Mouse (Mus musculus): ENCODE results near the gene Tmc2. TPM values are rescaled to one million over a fixed set of nuclear protein-coding genes. Genes with fewer than 3 reads are reported as not detected.

Tmc2 gene
- polyA plus RNA-seq, 1 experiment = not detected

GRCm38 (mm10) chr2:130207996-130208395 lies 13.0 kb downstream of the Tmc2 start:
- Histone ChIP-seq H3K27ac (ENCODE audit: insufficient read depth, low read depth, low read length) (no peak overlapping the region), H3K4me1 (ENCODE audit: control insufficient read depth, insufficient read depth, low read length) (no peaks in the 10 kb centered on the region), H3K4me3 (ENCODE audit: insufficient read depth, low read depth, low read length) (no peak overlapping the region)
- WGBS = 86% methylated on average over 3 of the region's 3 CpGs
- TF ChIP-seq CTCF (IDR thresholded peaks at IDR 0.05; ENCODE audit: insufficient read depth, low read depth, low read length) (no peak), POLR2A (IDR thresholded peaks at IDR 0.05; ENCODE audit: insufficient read depth, low read depth, low read length) (no peak)

DNA sequence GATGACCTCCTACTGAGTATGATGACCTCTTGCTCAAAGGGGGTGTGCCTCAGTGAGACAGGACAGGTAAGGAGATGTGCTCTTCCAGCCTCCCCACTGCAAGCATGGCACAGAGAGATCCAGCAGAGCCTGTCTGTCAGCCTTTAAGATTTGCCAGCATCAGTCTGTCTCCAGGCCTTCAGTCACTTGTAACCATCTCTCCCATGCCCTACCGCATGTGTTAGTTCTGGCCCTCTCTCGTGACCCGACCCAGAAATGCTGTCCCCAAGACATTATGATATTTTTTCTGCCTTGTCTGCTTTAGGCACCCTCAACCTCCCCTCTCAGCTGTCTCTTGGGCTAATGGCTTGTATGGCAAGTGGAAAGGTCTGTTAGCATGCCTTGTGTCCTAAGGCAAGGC lies 14.6 kb downstream of the Tmc2 start:
- Histone ChIP-seq H3K4me1 (ENCODE audit: control insufficient read depth, insufficient read depth, low read length) (no peaks in the 10 kb centered on the region), H3K4me3 (ENCODE audit: insufficient read depth, low read depth, low read length) (no peak overlapping the region), H3K27ac (ENCODE audit: insufficient read depth, low read depth, low read length) (no peak overlapping the region)
- TF ChIP-seq POLR2A (IDR thresholded peaks at IDR 0.05; ENCODE audit: insufficient read depth, low read depth, low read length) = no peak
- no peak for TF ChIP-seq CTCF (IDR thresholded peaks at IDR 0.05; ENCODE audit: insufficient read depth, low read depth, low read length)
- 97% methylated on average over 3 of the region's 3 CpGs for WGBS

DNA sequence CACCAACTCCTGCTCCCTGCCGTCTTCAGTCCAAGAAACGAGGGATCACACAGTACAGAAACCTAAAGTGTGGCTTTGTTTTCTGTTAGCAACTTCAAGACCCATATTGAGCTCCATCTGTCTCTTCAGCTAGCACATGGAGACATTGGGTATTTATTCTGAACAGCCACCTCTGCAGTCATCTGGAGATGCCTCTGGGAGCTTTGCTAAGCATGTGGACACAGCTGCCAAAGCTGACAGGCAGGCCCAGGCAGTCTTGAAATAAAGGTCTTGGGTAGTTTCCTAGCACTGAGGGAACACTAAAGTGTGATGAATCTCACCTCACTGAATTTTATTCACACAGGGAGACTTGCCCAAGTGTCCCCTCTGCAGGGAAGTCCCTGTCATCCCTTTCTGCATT lies 16.6 kb downstream of the Tmc2 start:
- Histone ChIP-seq H3K4me3 (ENCODE audit: insufficient read depth, low read depth, low read length) (no peak overlapping the region), H3K4me1 (ENCODE audit: control insufficient read depth, insufficient read depth, low read length) (no peaks in the 10 kb centered on the region), H3K27ac (ENCODE audit: insufficient read depth, low read depth, low read length) (no peak overlapping the region)
- TF ChIP-seq CTCF (IDR thresholded peaks at IDR 0.05; ENCODE audit: insufficient read depth, low read depth, low read length) (no peak), POLR2A (IDR thresholded peaks at IDR 0.05; ENCODE audit: insufficient read depth, low read depth, low read length) (no peak)
- 84% methylated on average over 2 of the region's 2 CpGs for WGBS

DNA sequence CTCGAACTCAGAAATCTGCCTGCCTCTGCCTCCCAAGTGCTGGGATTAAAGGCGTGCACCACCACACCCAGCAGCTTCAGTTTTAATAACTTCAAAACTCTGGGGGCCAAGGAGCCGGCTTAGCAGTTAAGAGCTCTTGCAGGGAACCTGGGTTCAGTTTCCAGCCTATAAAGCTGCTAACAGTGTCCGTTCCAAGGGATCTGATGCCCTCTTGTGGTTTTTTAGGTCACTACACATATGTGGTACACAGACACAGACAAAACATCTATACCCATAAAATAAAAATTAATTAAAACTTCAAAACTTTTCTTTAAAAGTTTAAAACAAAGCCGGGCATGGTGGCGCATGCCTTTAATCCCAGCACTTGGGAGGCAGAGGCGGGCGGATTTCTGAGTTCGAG lies 51.9 kb downstream of the Tmc2 start:
- Histone ChIP-seq H3K27ac (ENCODE audit: insufficient read depth, low read depth, low read length) (no peak overlapping the region), H3K4me3 (ENCODE audit: insufficient read depth, low read depth, low read length) (no peak overlapping the region), H3K4me1 (ENCODE audit: control insufficient read depth, insufficient read depth, low read length) (no peaks in the 10 kb centered on the region)
- WGBS = 52% methylated on average over 9 of the region's 9 CpGs
- no peak for TF ChIP-seq CTCF (IDR thresholded peaks at IDR 0.05; ENCODE audit: insufficient read depth, low read depth, low read length)
- TF ChIP-seq POLR2A (IDR thresholded peaks at IDR 0.05; ENCODE audit: insufficient read depth, low read depth, low read length) = no peak

DNA sequence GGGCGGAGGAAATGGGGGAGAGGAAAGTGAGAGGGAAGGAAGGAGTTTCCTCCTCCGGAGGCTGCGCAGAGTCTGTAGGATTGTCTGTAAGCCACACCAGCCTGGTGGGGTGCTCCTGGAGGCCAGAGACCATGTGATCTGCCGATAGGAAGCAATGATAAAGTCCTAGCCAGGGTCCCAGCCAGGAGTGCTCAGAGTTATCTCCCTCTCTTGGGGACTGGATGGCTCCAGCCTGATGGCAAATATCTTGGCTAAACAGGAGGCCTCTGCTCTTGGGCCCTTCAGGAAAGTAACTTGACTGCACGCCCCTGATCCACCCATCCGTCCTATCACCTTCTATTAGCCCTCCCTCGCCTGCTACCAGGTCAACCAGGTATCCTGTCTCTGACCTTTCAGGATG lies 53.2 kb downstream of the Tmc2 start:
- no peak overlapping the region for H3K27ac ChIP-seq (ENCODE audit: insufficient read depth, low read depth, low read length)
- no peaks in the 10 kb centered on the region for H3K4me1 ChIP-seq (ENCODE audit: control insufficient read depth, insufficient read depth, low read length)
- no peak overlapping the region for H3K4me3 ChIP-seq (ENCODE audit: insufficient read depth, low read depth, low read length)
- 77% methylated on average over 7 of the region's 7 CpGs for WGBS
- TF ChIP-seq CTCF (IDR thresholded peaks at IDR 0.05; ENCODE audit: insufficient read depth, low read depth, low read length) = no peak
- TF ChIP-seq POLR2A (IDR thresholded peaks at IDR 0.05; ENCODE audit: insufficient read depth, low read depth, low read length) = no peak

DNA sequence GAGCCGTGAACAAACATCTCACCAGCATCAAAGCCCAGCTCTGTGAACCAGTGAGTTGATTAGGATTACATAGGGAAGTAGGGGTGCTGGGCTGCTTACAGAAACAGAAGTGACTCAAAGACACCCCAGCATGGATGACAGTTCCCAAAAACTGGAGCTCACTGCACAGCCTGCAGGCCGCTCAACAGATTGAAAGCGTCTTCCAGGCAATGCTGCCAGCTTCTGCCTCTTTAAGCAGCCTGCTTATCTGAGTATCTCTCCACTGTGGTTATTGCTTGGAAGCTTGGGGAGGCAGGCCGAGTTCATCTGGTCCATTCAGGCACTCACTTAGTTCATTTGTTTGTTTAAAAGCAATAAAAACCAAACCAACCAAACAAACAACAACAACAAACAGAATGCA lies 61.8 kb downstream of the Tmc2 start:
- Histone ChIP-seq H3K27ac (ENCODE audit: insufficient read depth, low read depth, low read length) (no peak overlapping the region), H3K4me3 (ENCODE audit: insufficient read depth, low read depth, low read length) (no peak overlapping the region), H3K4me1 (ENCODE audit: control insufficient read depth, insufficient read depth, low read length) (no peaks in the 10 kb centered on the region)
- WGBS = 82% methylated on average over 4 of the region's 4 CpGs
- TF ChIP-seq CTCF (IDR thresholded peaks at IDR 0.05; ENCODE audit: insufficient read depth, low read depth, low read length) (no peak), POLR2A (IDR thresholded peaks at IDR 0.05; ENCODE audit: insufficient read depth, low read depth, low read length) (no peak)

DNA sequence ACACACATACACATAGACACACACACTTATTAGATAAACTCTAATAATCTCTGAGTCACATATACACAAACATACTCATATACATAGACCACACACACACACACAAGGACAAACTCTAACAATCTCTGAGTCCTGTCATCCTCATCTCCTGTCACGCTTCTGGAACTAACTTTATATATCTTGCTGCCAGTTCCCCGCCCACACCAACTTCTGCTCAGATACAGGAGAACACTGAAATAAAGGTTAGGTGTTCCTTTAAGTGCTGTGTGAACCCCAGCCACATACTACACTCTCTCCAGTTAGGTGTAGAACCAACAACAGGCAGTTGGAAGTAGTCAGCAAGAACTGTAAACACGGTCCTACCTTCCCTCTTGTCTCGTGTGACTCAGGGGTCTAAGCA lies 65.8 kb downstream of the Tmc2 start:
- H3K4me3 ChIP-seq (ENCODE audit: insufficient read depth, low read depth, low read length) = no peak overlapping the region
- TF ChIP-seq POLR2A (IDR thresholded peaks at IDR 0.05; ENCODE audit: insufficient read depth, low read depth, low read length) = no peak
- no peak for TF ChIP-seq CTCF (IDR thresholded peaks at IDR 0.05; ENCODE audit: insufficient read depth, low read depth, low read length)
- H3K27ac ChIP-seq (ENCODE audit: insufficient read depth, low read depth, low read length) = no peak overlapping the region
- no peaks in the 10 kb centered on the region for H3K4me1 ChIP-seq (ENCODE audit: control insufficient read depth, insufficient read depth, low read length)
- 85% methylated on average over 4 of the region's 4 CpGs for WGBS

- WGBS = 91% methylated on average over 2 of the region's 2 CpGs
- no peak overlapping the region for H3K27ac ChIP-seq (ENCODE audit: insufficient read depth, low read depth, low read length)
- no peak for TF ChIP-seq POLR2A (IDR thresholded peaks at IDR 0.05; ENCODE audit: insufficient read depth, low read depth, low read length)
- no peak for TF ChIP-seq CTCF (IDR thresholded peaks at IDR 0.05; ENCODE audit: insufficient read depth, low read depth, low read length)
- H3K4me3 ChIP-seq (ENCODE audit: insufficient read depth, low read depth, low read length) = no peak overlapping the region
- H3K4me1 ChIP-seq (ENCODE audit: control insufficient read depth, insufficient read depth, low read length) = no peaks in the 10 kb centered on the region
Measured at GRCm38 (mm10) chr2:130261914-130262313, 66.9 kb downstream of the Tmc2 start.

DNA sequence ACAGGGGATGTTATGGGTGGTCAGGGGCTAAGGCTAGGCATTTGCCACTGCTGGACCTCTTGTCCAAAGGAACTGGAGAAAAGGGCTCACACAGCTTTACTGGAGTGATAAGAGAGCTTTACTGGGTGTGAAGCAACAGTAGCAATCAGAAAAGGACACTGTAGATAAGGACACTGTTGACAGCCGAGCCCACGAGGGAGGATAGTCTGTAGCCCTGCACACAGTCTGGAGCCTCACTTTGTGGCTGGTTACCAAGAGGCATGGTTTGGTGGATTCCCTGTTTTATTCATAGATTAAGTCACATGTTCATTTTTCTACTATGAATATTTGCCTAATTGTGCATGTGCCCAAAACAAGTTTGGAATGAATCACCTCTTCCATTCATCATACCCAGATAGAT lies 67.4 kb downstream of the Tmc2 start:
- H3K4me3 ChIP-seq (ENCODE audit: insufficient read depth, low read depth, low read length) = no peak overlapping the region
- H3K4me1 ChIP-seq (ENCODE audit: control insufficient read depth, insufficient read depth, low read length) = no peaks in the 10 kb centered on the region
- no peak for TF ChIP-seq POLR2A (IDR thresholded peaks at IDR 0.05; ENCODE audit: insufficient read depth, low read depth, low read length)
- no peak for TF ChIP-seq CTCF (IDR thresholded peaks at IDR 0.05; ENCODE audit: insufficient read depth, low read depth, low read length)
- H3K27ac ChIP-seq (ENCODE audit: insufficient read depth, low read depth, low read length) = no peak overlapping the region
- 83% methylated on average over 2 of the region's 2 CpGs for WGBS

- H3K27ac ChIP-seq (ENCODE audit: insufficient read depth, low read depth, low read length) = no peak overlapping the region
- H3K4me1 ChIP-seq (ENCODE audit: control insufficient read depth, insufficient read depth, low read length) = no peaks in the 10 kb centered on the region
- no peak overlapping the region for H3K4me3 ChIP-seq (ENCODE audit: insufficient read depth, low read depth, low read length)
- TF ChIP-seq POLR2A (IDR thresholded peaks at IDR 0.05; ENCODE audit: insufficient read depth, low read depth, low read length) = no peak
- TF ChIP-seq CTCF (IDR thresholded peaks at IDR 0.05; ENCODE audit: insufficient read depth, low read depth, low read length) = no peak
- WGBS = 100% methylated on average over 1 of the region's 1 CpGs
Measured at GRCm38 (mm10) chr2:130265520-130265919, 70.5 kb downstream of the Tmc2 start.

Measured in olfactory bulb, adult 2 months (tissue).